Mouse (Mus musculus) MEL (cell line): ENCODE measurements around the gene Mcub. TPM values are rescaled to one million over a fixed set of nuclear protein-coding genes. Genes with fewer than 3 reads are reported as not detected.

Source experiments
- DNase-seq: peaks from one replicate; pipeline ENCODE4 v3.0.0; 2011; ENCODE audit warnings: low read depth, low spot score
- H3K27ac ChIP-seq: 2 replicates; pipeline ENCODE4 v1.5.1; 2012; ENCODE audit warnings: low read depth, mild to moderate bottlenecking, control low read depth, low read length, moderate library complexity; ENCODE audit not compliant: control insufficient read depth
- H3K27me3 ChIP-seq, 2 experiments: fragments of 150-350 bp in 1 of 2; sonication (generic) in 1 of 2; 2 replicates each; pipeline ENCODE4 v1.6.1; 2012; ENCODE audit warnings: low read length in 2 of 2, mild to moderate bottlenecking in 2 of 2, improper control_type of control experiment in 1 of 2, moderate library complexity in 1 of 2; ENCODE audit not compliant: insufficient read depth in 2 of 2, control insufficient read depth in 1 of 2
- H3K36me3 ChIP-seq, 2 experiments: 2 replicates each; pipeline ENCODE4 v1.6.1; 2012 to 2014; ENCODE audit warnings: low read length in 2 of 2, improper control_type of control experiment in 1 of 2, inconsistent platforms in 1 of 2, mild to moderate bottlenecking in 1 of 2; ENCODE audit not compliant: insufficient read depth in 2 of 2, control insufficient read depth in 1 of 2
- H3K4me1 ChIP-seq, 2 experiments: fragments of 150-350 bp in 1 of 2; sonication (generic) in 1 of 2; 2 replicates each; pipeline ENCODE4 v1.6.1; 2012; ENCODE audit warnings: low read length in 2 of 2, improper control_type of control experiment in 1 of 2, mild to moderate bottlenecking in 1 of 2; ENCODE audit not compliant: insufficient read depth in 2 of 2, control insufficient read depth in 1 of 2
- H3K4me3 ChIP-seq, 2 experiments: fragments of 150-350 bp in 1 of 2; sonication (generic) in 1 of 2; 2 replicates each; pipeline ENCODE4 v1.5.1; 2012; ENCODE audit warnings: low read depth in 2 of 2, low read length in 2 of 2, mild to moderate bottlenecking in 2 of 2, moderate library complexity in 2 of 2, control low read depth in 1 of 2, improper control_type of control experiment in 1 of 2; ENCODE audit not compliant: control insufficient read depth in 1 of 2, insufficient read depth in 1 of 2
- H3K79me2 ChIP-seq: 2 replicates; pipeline ENCODE4 v1.6.1; 2012; ENCODE audit warnings: mild to moderate bottlenecking, low read length, moderate library complexity; ENCODE audit not compliant: control insufficient read depth, poor library complexity, insufficient read depth
- H3K9ac ChIP-seq: 2 replicates; pipeline ENCODE4 v1.6.1; 2012; ENCODE audit warnings: low read depth, mild to moderate bottlenecking, control low read depth, low read length, moderate library complexity; ENCODE audit not compliant: control insufficient read depth, poor library complexity, severe bottlenecking
- H3K9me3 ChIP-seq: fragments of 150-350 bp; sonication (generic); replicated peaks from 2 replicates; pipeline ENCODE4 v1.6.1; 2012; ENCODE audit warnings: mild to moderate bottlenecking, low read length, improper control_type of control experiment, moderate library complexity; ENCODE audit not compliant: insufficient read depth
- CHD1 ChIP-seq: IDR thresholded peaks from 2 replicates; pipeline ENCODE4 v1.6.1; 2012; ENCODE audit warnings: low read depth, mild to moderate bottlenecking, inconsistent platforms, low read length, improper control_type of control experiment
- CHD2 ChIP-seq: IDR thresholded peaks from 2 replicates; pipeline ENCODE4 v1.6.1; 2011; ENCODE audit warnings: low read length, improper control_type of control experiment
- EP300 ChIP-seq, 2 experiments: IDR thresholded peaks; 2 replicates each; pipeline ENCODE4 v1.6.1; 2011; ENCODE audit warnings: improper control_type of control experiment in 2 of 2, low read length in 2 of 2, low read depth in 1 of 2, mild to moderate bottlenecking in 1 of 2
- ETS1 ChIP-seq: IDR thresholded peaks from 2 replicates; pipeline ENCODE4 v1.6.1; 2012; ENCODE audit warnings: low read depth, mild to moderate bottlenecking, inconsistent platforms, low read length, improper control_type of control experiment, moderate library complexity
- JUND ChIP-seq: IDR thresholded peaks from 2 replicates; pipeline ENCODE4 v1.6.1; 2011; ENCODE audit warnings: low read depth, mild to moderate bottlenecking, improper control_type of control experiment, low read length
- KAT2A ChIP-seq: conservative IDR thresholded peaks from 2 replicates; pipeline ENCODE4 v1.6.1; 2012; ENCODE audit warnings: low read depth, low read length, improper control_type of control experiment, inconsistent platforms
- MAFK ChIP-seq: IDR thresholded peaks from 2 replicates; pipeline ENCODE4 v1.6.1; 2011; ENCODE audit warnings: low read depth, mild to moderate bottlenecking, low read length, improper control_type of control experiment, borderline replicate concordance
- MEF2A ChIP-seq: IDR thresholded peaks from 2 replicates; pipeline ENCODE4 v1.6.1; 2014; ENCODE audit warnings: low read depth, mild to moderate bottlenecking, inconsistent platforms, low read length, improper control_type of control experiment; ENCODE audit not compliant: poor library complexity, insufficient replicate concordance, severe bottlenecking; ENCODE audit errors: extremely low read depth
- MYB ChIP-seq: IDR thresholded peaks from 2 replicates; pipeline ENCODE4 v1.6.1; 2011; ENCODE audit warnings: mild to moderate bottlenecking, low read depth, low read length, improper control_type of control experiment
- NELFE ChIP-seq: IDR thresholded peaks from 2 replicates; pipeline ENCODE4 v1.6.1; 2011; ENCODE audit warnings: low read depth, low read length, improper control_type of control experiment
- POLR2AphosphoS5 ChIP-seq: IDR thresholded peaks from 2 replicates; pipeline ENCODE4 v1.6.1; 2012; ENCODE audit warnings: low read depth, borderline replicate concordance, mild to moderate bottlenecking, inconsistent platforms, low read length, moderate library complexity, mixed read lengths
- SIN3A ChIP-seq: IDR thresholded peaks from 2 replicates; pipeline ENCODE4 v1.6.1; 2012; ENCODE audit warnings: low read length, improper control_type of control experiment, inconsistent platforms
- SMC3 ChIP-seq: IDR thresholded peaks from 2 replicates; pipeline ENCODE4 v1.6.1; 2011; ENCODE audit warnings: low read depth, low read length, improper control_type of control experiment
- TAL1 ChIP-seq: IDR thresholded peaks from 2 replicates; pipeline ENCODE4 v1.6.1; 2012; ENCODE audit warnings: mild to moderate bottlenecking, inconsistent platforms, low read length, moderate library complexity, mixed read lengths
- USF1 ChIP-seq: IDR thresholded peaks from 2 replicates; pipeline ENCODE4 v1.6.1; 2014; ENCODE audit warnings: low read depth, mild to moderate bottlenecking, inconsistent platforms, low read length, improper control_type of control experiment, moderate library complexity
- polyA plus RNA-seq, 2 experiments: library from polyadenylated mRNA; stranded (reverse) in 1 of 2; unstranded in 1 of 2; fragments of >175 nt in 1 of 2; fragments of >200 nt in 1 of 2; gene quantifications; 2 replicates each; pipeline versions ENCODE4 v1.2.1 to v1.2.4; 2012; ENCODE audit warnings: low replicate concordance in 2 of 2, low read depth in 1 of 2; ENCODE audit not compliant: insufficient read length in 2 of 2, insufficient read depth in 1 of 2, missing spikeins in 1 of 2
- total RNA-seq: library from RNA; depleted of rRNA; stranded (reverse); fragments of 300-350 nt; gene quantifications from 2 replicates; pipeline ENCODE4 v1.2.3, GENCODE M21; 2012

Mcub gene
- total and polyA plus RNA-seq, 3 experiments, result not detected

GRCm38 (mm10) chr3:129892003-129892402, 78.0 kb downstream of the Mcub start:
- Histone ChIP-seq H3K36me3 (peaks cover 0 to 23% of the 10 kb centered on the region in 2 experiments; a peak in 2 of 4 replicates), H3K27me3 (no peaks in the 10 kb centered on the region), H3K79me2 (no peaks in the 10 kb centered on the region), H3K9ac (no peak overlapping the region), H3K9me3 (no peaks in the 10 kb centered on the region), H3K4me1 (no peaks in the 10 kb centered on the region), H3K4me3 (no peak overlapping the region), H3K27ac (no peak overlapping the region)
- no peak for TF ChIP-seq USF1
- TF ChIP-seq MAFK, result no peak
- TF ChIP-seq NELFE, result no peak
- TF ChIP-seq MYB, result no peak
- peak; percentile 21 for DNase-seq

GRCm38 (mm10) chr3:129887779-129888517, 82.1 kb downstream of the Mcub start:
- no peaks in the 10 kb centered on the region for H3K9me3 ChIP-seq
- no peak overlapping the region for H3K9ac ChIP-seq
- TF ChIP-seq MYB (no peak), JUND (no peak), NELFE (no peak), TAL1 (no peak), KAT2A (no peak), USF1 (no peak), SMC3 (no peak), ETS1 (no peak), POLR2AphosphoS5 (no peak), SIN3A (no peak), EP300 (IDR thresholded peaks at IDR 0.05; ENCODE audit: low read depth in 1 of 2, low read length in 2 of 2) (no peak), CHD2 (no peak), CHD1 (no peak), MEF2A (no peak)
- peaks cover 0 to 4% of the 10 kb centered on the region in 2 experiments; a peak in 1 of 4 replicates for H3K4me1 ChIP-seq
- H3K36me3 ChIP-seq, result peaks cover 2 to 29% of the 10 kb centered on the region in 2 experiments; a peak in 3 of 4 replicates
- DNase-seq, result no peak
- no peak overlapping the region for H3K4me3 ChIP-seq
- H3K27me3 ChIP-seq, result no peaks in the 10 kb centered on the region
- no peak overlapping the region for H3K27ac ChIP-seq
- peaks cover 8% of the 10 kb centered on the region; the same call in 1 of the 2 replicates for H3K79me2 ChIP-seq
